Mouse (Mus musculus) intestine, embryonic 16.5 days (tissue): ENCODE results near the gene Bhlha9. TPM values are rescaled to one million over a fixed set of nuclear protein-coding genes. Genes with fewer than 3 reads are reported as not detected.
A peak's percentile ranks its signal among the peaks of the same experiment; 100 is the strongest.
"Not testable (repeated sequence)": the region's sequence is repeated elsewhere in the genome, so short reads cannot be mapped to it uniquely, and the experiment has no call there.

Source experiments
- ATAC-seq: fragments of 200-750 bp; cut with Nextera tagmentation; 2 replicates; pipeline ENCODE4 v1.8.0; 2017; ENCODE audit warnings: moderate TSS enrichment, moderate library complexity
- H3K27ac ChIP-seq: fragments of 300-500 bp; sonication (generic); 2 replicates; pipeline ENCODE4 v1.5.1; 2014; ENCODE audit warnings: mild to moderate bottlenecking, low read length
- H3K27me3 ChIP-seq: fragments of 300-500 bp; sonication (generic); replicated peaks from 2 replicates; pipeline ENCODE4 v1.6.1; 2014; ENCODE audit warnings: low read length, control low read depth, mixed read lengths; ENCODE audit not compliant: control insufficient read depth, insufficient read depth
- H3K36me3 ChIP-seq: fragments of 300-500 bp; sonication (generic); 2 replicates; pipeline ENCODE4 v1.6.1; 2014; ENCODE audit warnings: low read length, control low read depth; ENCODE audit not compliant: control insufficient read depth, insufficient read depth
- H3K4me1 ChIP-seq: fragments of 300-500 bp; sonication (generic); 2 replicates; pipeline ENCODE4 v1.6.1; 2014; ENCODE audit warnings: low read length, control low read depth, mixed read lengths; ENCODE audit not compliant: control insufficient read depth, insufficient read depth
- H3K4me2 ChIP-seq: fragments of 300-500 bp; sonication (generic); 2 replicates; pipeline ENCODE4 v1.6.1; 2014; ENCODE audit warnings: low read depth, low read length, control low read depth
- H3K4me3 ChIP-seq: fragments of 300-500 bp; sonication (generic); 2 replicates; pipeline ENCODE4 v1.5.1; 2014; ENCODE audit warnings: mild to moderate bottlenecking, low read length
- H3K9ac ChIP-seq: fragments of 300-500 bp; sonication (generic); 2 replicates; pipeline ENCODE4 v1.6.1; 2014; ENCODE audit warnings: low read depth, low read length
- H3K9me3 ChIP-seq: fragments of 300-500 bp; sonication (generic); 2 replicates; pipeline ENCODE4 v1.6.1; 2016; ENCODE audit warnings: low read length, control low read depth; ENCODE audit not compliant: control insufficient read depth
- WGBS: fragments of 180-500 bp; shearing (Covaris S2); extraction: QIAGEN DNeasy Blood & Tissue Kit; methylation state at CpG from one replicate; pipeline ENCODE4 v1.1.7; 2014; 5-methylcytosine and 5-hydroxymethylcytosine counted together
- polyA plus RNA-seq: library from polyadenylated mRNA; unstranded; fragments of >200 nt; fragmentation: Nextera tagmentation; extraction: Ambion mirVana; gene quantifications from 2 replicates; pipeline ENCODE4 v1.2.1, GENCODE M21; 2015

The Bhlha9 gene
- polyA plus RNA-seq, 1 experiment from 2014 or later = 0.18 TPM

DNA sequence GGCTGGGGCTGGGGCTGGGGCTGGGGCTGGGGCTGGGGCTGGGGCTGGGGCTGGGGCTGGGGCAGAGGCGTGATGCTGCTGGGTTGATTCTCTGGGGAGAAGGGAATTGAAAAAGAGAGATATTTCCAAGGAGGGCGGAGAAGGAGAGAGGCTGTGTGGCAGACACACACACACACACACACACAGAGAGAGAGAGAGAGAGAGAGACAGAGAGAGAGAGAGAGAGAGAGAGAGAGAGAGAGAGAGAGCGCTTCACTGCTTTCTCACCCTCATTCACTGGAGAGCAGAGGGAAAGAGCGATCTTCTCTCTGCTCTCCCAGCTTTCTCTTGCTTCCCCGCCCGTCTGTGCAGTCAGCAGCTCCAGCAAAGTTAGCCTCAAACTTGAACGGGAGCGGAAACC, 7.2 kb downstream of the Bhlha9 start, which contains the start of gene Trarg1:
Trarg1 (plus strand) TSS at position 301 of the 400 bp plus-strand sequence.
- not testable (repeated sequence) for H3K36me3 ChIP-seq, H3K9me3 ChIP-seq, H3K27ac ChIP-seq, H3K4me1 ChIP-seq, H3K9ac ChIP-seq, H3K4me2 ChIP-seq, H3K4me3 ChIP-seq, H3K27me3 ChIP-seq, ATAC-seq
- 29% methylated on average over 7 of the region's 8 CpGs for WGBS

GRCm38 (mm10) chr11:76685604-76686003, 13.3 kb downstream of the Bhlha9 start:
- H3K27me3 ChIP-seq = no peaks in the 10 kb centered on the region
- H3K27ac ChIP-seq = no peak overlapping the region
- no peak overlapping the region for H3K4me3 ChIP-seq
- no peaks in the 10 kb centered on the region for H3K36me3 ChIP-seq
- WGBS = 65% methylated on average over 2 of the region's 2 CpGs
- H3K9ac ChIP-seq = no peak overlapping the region; the same call in 1 of the 2 replicates
- no peak for ATAC-seq
- H3K9me3 ChIP-seq = no peaks in the 10 kb centered on the region
- no peak overlapping the region for H3K4me2 ChIP-seq
- H3K4me1 ChIP-seq = no peaks in the 10 kb centered on the region

DNA sequence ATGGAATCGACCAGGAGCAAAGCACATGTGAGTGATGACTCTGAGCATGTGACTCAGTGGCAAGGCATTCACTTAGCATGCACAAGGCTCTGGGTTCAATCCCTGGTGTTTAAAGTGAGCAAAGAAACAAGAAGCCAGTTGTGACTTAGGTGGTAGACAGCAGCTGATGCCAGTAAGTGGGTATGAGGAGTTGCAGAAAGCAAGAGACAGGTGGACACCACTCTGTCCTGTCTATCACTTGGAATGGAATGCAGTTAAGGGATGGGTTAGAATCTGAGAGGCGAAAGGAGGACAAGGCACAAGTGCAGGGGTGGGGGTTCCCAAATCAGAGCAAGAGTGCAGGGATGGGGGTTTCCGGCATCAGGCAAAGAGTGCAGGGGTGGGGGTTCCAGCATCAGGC, 19.8 kb downstream of the Bhlha9 start:
- no peak overlapping the region for H3K27ac ChIP-seq
- H3K4me1 ChIP-seq = no peaks in the 10 kb centered on the region
- H3K9ac ChIP-seq = no peak overlapping the region
- H3K36me3 ChIP-seq = no peaks in the 10 kb centered on the region
- H3K4me3 ChIP-seq = no peak overlapping the region
- H3K4me2 ChIP-seq = no peak overlapping the region
- WGBS = 68% methylated on average over 3 of the region's 3 CpGs
- ATAC-seq = no peak
- no peaks in the 10 kb centered on the region for H3K27me3 ChIP-seq
- H3K9me3 ChIP-seq = no peaks in the 10 kb centered on the region

DNA sequence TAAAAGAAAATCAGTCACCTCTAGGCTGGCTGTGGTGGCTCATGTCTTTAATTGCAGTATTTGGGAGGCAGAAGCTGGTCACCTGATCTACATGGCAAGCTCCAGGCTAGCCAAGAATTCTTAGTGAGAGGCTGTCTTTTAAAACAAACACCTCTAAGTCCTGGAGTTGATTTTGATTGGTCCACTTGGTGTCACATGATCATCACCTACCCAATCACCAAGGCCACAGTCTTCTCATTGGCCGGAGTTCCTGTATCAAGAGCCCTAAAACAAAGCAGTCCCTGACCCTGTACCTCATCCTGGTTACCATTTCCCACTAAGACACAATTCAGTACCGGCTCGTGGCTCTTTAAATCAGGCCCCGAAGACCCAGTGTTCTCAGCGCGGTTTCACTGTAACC, 23.5 kb downstream of the Bhlha9 start:
- Histone ChIP-seq H3K27me3 (no peaks in the 10 kb centered on the region), H3K9me3 (no peaks in the 10 kb centered on the region), H3K9ac (no peak overlapping the region), H3K27ac (no peak overlapping the region), H3K4me1 (no peaks in the 10 kb centered on the region), H3K36me3 (no peaks in the 10 kb centered on the region), H3K4me3 (no peak overlapping the region), H3K4me2 (no peak overlapping the region)
- ATAC-seq = no peak
- WGBS = 60% methylated on average over 6 of the region's 6 CpGs

DNA sequence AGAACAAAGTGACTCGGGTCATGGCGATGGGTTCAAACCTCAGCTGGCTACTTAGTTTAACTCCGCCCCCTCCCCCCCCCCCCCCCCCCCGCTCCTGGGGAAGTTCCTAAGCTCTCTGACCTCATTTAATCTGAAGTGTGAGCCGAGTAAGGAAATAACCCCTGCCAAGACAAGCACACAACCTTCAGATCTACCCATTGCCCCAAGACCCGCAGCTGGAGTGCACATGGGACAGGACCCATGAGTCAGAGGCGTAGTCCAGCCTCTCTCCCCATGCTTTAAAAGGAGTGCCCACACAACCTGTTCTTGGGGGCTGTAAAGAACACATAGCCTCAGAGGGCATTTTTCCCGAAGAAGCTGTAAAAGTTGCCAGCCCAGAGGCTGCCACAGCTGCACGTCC, 27.4 kb downstream of the Bhlha9 start:
- H3K4me3 ChIP-seq = no peak overlapping the region
- H3K9ac ChIP-seq = no peak overlapping the region
- no peak overlapping the region for H3K27ac ChIP-seq
- no peaks in the 10 kb centered on the region for H3K4me1 ChIP-seq
- H3K9me3 ChIP-seq = no peaks in the 10 kb centered on the region
- no peak for ATAC-seq
- H3K4me2 ChIP-seq = peak overlapping the region; percentile 20
- 53% methylated on average over 8 of the region's 9 CpGs for WGBS
- no peaks in the 10 kb centered on the region for H3K36me3 ChIP-seq
- H3K27me3 ChIP-seq = no peaks in the 10 kb centered on the region

DNA sequence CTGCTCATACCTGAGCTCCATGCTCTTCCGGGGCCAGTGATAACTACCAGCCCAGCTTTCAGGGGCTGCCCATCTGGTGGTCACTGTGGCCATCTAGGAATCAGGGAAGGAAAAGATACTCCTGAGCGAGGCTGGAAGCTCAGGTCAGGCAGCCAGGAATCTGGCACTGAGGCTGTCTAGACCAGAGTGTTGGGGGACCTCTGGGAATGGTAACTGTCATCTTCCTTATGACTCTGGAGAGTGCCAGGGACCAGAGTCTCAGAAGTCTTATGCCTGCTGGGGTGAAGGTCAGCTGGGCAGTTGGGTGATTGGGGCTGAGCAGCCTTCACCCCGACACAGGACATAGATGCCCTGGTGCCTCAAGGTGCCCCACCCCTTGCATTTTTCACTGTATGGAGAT, 35.4 kb downstream of the Bhlha9 start:
- H3K4me3 ChIP-seq = no peak overlapping the region
- no peaks in the 10 kb centered on the region for H3K9me3 ChIP-seq
- H3K4me1 ChIP-seq = peaks cover 7% of the 10 kb centered on the region; the same call in 1 of the 2 replicates
- no peak overlapping the region for H3K27ac ChIP-seq
- H3K9ac ChIP-seq = no peak overlapping the region
- H3K27me3 ChIP-seq = no peaks in the 10 kb centered on the region
- no peak for ATAC-seq
- no peak overlapping the region for H3K4me2 ChIP-seq
- no peaks in the 10 kb centered on the region for H3K36me3 ChIP-seq
- 89% methylated on average over 3 of the region's 3 CpGs for WGBS

DNA sequence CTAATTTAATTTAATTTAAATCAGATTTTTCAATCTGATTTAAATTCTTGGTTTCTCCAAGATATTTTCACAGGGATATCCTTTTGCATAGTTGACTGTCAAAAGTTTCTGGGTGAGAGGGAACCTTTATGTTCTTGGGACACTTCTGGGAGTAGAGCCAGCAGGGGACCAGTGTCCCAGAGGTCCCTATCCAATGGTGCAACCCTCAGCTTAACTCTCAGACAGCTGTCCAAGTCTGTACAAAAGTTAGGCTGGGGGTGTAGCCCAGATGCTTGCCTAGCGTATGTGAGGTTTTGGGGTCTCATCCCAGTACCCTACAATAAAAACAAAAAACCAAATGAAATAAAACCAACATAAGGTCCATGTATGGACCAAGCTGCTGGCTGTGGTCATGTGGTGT, 35.8 kb downstream of the Bhlha9 start:
- Histone ChIP-seq H3K4me3 (no peak overlapping the region), H3K27me3 (no peaks in the 10 kb centered on the region), H3K36me3 (no peaks in the 10 kb centered on the region), H3K9me3 (no peaks in the 10 kb centered on the region), H3K4me1 (peaks cover 7% of the 10 kb centered on the region; the same call in 1 of the 2 replicates), H3K9ac (no peak overlapping the region), H3K4me2 (no peak overlapping the region), H3K27ac (no peak overlapping the region)
- ATAC-seq = no peak
- 93% methylated on average over 1 of the region's 1 CpGs for WGBS

- Histone ChIP-seq H3K36me3 (no peaks in the 10 kb centered on the region), H3K27ac (no peak overlapping the region), H3K4me3 (no peak overlapping the region), H3K9ac (no peak overlapping the region), H3K4me1 (peaks cover 7% of the 10 kb centered on the region; the same call in 1 of the 2 replicates), H3K4me2 (no peak overlapping the region), H3K27me3 (no peaks in the 10 kb centered on the region), H3K9me3 (no peaks in the 10 kb centered on the region)
- no peak for ATAC-seq
- WGBS = 45% methylated on average over 1 of the region's 1 CpGs
These were observed 36.6 kb downstream of the Bhlha9 start for GRCm38 (mm10) chr11:76708881-76709280.

DNA sequence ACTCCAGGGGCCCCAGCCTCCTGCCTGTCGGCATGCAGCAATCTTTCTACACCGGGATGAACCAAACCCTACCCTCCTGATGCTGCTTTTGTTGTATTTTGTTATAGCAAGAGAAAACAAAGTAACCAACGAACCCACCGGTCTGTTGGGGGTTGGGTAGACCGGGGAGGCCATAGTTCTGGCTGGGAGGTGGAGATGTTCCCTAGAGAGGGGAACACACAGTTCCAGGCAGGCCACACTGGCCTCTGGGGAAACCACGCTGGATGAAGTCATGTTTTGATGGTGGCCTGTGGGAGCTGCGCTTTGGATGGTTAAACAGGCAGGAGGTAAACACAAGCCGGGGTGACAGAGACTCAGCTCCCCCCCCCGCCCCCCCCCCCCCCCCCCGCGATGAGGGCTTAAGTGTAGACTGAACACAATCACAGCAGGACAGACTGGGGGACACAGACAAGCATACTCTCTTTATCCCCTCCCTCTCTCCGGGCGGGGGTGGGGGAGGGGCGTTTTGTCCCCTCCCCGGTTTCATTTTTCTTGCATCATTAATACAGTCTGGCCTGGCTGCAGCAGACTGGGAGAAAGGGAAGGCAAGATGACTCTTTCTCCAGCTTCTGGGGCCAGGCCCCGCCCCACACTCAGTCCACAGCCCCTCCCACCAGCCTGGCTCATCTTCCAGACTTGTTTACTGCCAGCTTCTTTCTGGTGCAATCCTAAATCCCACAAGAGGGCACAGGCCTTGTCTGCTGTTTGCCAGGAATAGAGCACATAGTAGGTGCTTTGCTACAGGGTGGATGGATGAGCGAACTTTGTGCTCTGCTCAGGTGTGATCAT, 37.6 kb downstream of the Bhlha9 start:
- no peaks in the 10 kb centered on the region for H3K9me3 ChIP-seq
- no peak overlapping the region for H3K9ac ChIP-seq
- no peak overlapping the region for H3K4me3 ChIP-seq
- WGBS = 32% methylated on average over 14 of the region's 17 CpGs
- no peaks in the 10 kb centered on the region for H3K36me3 ChIP-seq
- H3K4me2 ChIP-seq = no peak overlapping the region
- H3K4me1 ChIP-seq = peaks cover 7% of the 10 kb centered on the region; the same call in 1 of the 2 replicates
- H3K27me3 ChIP-seq = no peaks in the 10 kb centered on the region
- ATAC-seq = peak; percentile 40
- no peak overlapping the region for H3K27ac ChIP-seq
